ENCODE assay signal across 21 mouse cellular contexts in the genomic region with DNA sequence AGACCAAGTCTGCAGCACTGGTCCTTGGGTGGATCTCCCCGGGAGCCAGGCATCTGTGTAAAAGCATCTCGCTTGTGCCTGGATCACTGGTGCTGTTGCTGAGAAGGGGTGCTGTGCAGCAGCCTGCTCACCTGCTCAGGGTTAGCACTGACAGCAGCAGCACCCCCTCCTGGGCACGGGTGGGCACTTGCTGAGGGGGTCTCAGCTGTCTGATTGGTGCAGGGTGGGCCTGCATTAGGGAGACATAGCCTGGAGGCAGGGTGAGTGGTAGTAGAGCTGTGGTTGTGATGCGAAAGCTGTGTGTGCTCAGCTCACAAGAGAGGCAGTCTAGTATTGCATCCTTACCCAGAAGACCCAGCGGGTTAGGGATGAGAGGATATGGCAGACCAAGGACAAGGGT. TPM values are rescaled to one million over a fixed set of nuclear protein-coding genes. Genes with fewer than 3 reads are reported as not detected.
A peak's percentile ranks its signal among the peaks of the same experiment; 100 is the strongest.
DNase-seq lines count a peak whose midpoint lies in the region; ATAC-seq and TF ChIP-seq lines count a peak whose summit lies in the region.
"Had no signal": no experiment of that assay in that cellular context is flagged by ENCODE, and none has a peak within 500 bp of the region (broad histone marks: within the 10 kb centered on the region; RNA-seq: fewer than 3 reads in every experiment).

No protein-coding gene starts in this region.

- no peaks in the 10 kb centered on the region for H3K9me3 ChIP-seq in heart, postnatal 0 days (replicated peaks; ENCODE audit: control insufficient read depth, low read length)
- no peaks in the 10 kb centered on the region for H3K9me3 ChIP-seq in hindbrain, embryonic 15.5 days
- H3K9me3 ChIP-seq: forebrain, embryonic 13.5 days; limb, embryonic 13.5 days; midbrain, embryonic 15.5 days had no signal

- no peak for TF ChIP-seq CTCF in gastrocnemius, adult 2 months (IDR thresholded peaks at IDR 0.05)
- no peak; the same call in 1 of the 2 replicates for TF ChIP-seq CTCF in heart, postnatal 0 days (IDR thresholded peaks at IDR 0.05; ENCODE audit: low read depth)
- no peak for TF ChIP-seq CTCF in layer of hippocampus, adult 2 months (conservative IDR thresholded peaks at IDR 0.05)

- no peak for DNase-seq in gastrocnemius, adult 2 months
- DNase-seq in gastrocnemius, postnatal 14 days: no peak
- DNase-seq in heart, postnatal 0 days (ENCODE audit: low spot score): no peak
- no peak for DNase-seq in heart, postnatal 14 days
- DNase-seq in layer of hippocampus, adult 2 months (ENCODE audit: low spot score in 2 of 2): no peak
- DNase-seq in layer of hippocampus, postnatal 14 days (ENCODE audit: low spot score in 2 of 2): no peak
- DNase-seq in thymus, postnatal 0 days (ENCODE audit: low spot score): no peak
- DNase-seq: adrenal gland, adult 8-10 months; B cell, adult 2 months; kidney, adult 2 months; thymus, postnatal 36 days had no signal

- H3K4me3 ChIP-seq in gastrocnemius, adult 2 months: no peak overlapping the region
- H3K4me3 ChIP-seq in heart, postnatal 0 days (ENCODE audit: low read depth, low read length): no peak overlapping the region
- H3K4me3 ChIP-seq in layer of hippocampus, adult 2 months: no peak overlapping the region
- H3K4me3 ChIP-seq in hindbrain, embryonic 15.5 days: no peak overlapping the region
- H3K4me3 ChIP-seq: forebrain, embryonic 13.5 days; limb, embryonic 13.5 days; midbrain, embryonic 15.5 days had no signal

- H3K36me3 ChIP-seq in heart, postnatal 0 days (replicated peaks; ENCODE audit: control insufficient read depth, insufficient read depth, low read length): peaks cover 96% of the 10 kb centered on the region
- peaks cover 66% of the 10 kb centered on the region for H3K36me3 ChIP-seq in hindbrain, embryonic 15.5 days

- peak overlapping the region; percentile 80 for H3K27ac ChIP-seq in gastrocnemius, adult 2 months
- peak overlapping the region; percentile 91 for H3K27ac ChIP-seq in heart, postnatal 0 days (ENCODE audit: low read depth)
- peak overlapping the region; percentile 36; the same call in 1 of the 2 replicates for H3K27ac ChIP-seq in layer of hippocampus, adult 2 months
- H3K27ac ChIP-seq in hindbrain, embryonic 15.5 days (replicated peaks): peak overlapping the region; percentile 26; the same call in 1 of the 2 replicates
- H3K27ac ChIP-seq: forebrain, embryonic 13.5 days; limb, embryonic 13.5 days; liver, embryonic 14.5 days; midbrain, embryonic 15.5 days had no signal

- H3K4me1 ChIP-seq in heart, postnatal 0 days (ENCODE audit: control insufficient read depth, insufficient read depth): peaks cover 34% of the 10 kb centered on the region
- no peaks in the 10 kb centered on the region for H3K4me1 ChIP-seq in hindbrain, embryonic 15.5 days (replicated peaks)
- H3K4me1 ChIP-seq: forebrain, embryonic 13.5 days; limb, embryonic 13.5 days; midbrain, embryonic 15.5 days had no signal

- H3K4me2 ChIP-seq in heart, postnatal 0 days (ENCODE audit: low read depth, low read length): no peak overlapping the region
- H3K4me2 ChIP-seq in hindbrain, embryonic 15.5 days: no peak overlapping the region
- H3K4me2 ChIP-seq: forebrain, embryonic 13.5 days; limb, embryonic 13.5 days; midbrain, embryonic 15.5 days had no signal

- WGBS in heart, postnatal 0 days: 65% methylated on average over 5 of the region's 5 CpGs
- WGBS in hindbrain, embryonic 15.5 days: 83% methylated on average over 5 of the region's 5 CpGs

- H3K27me3 ChIP-seq in heart, postnatal 0 days (ENCODE audit: control insufficient read depth, insufficient read depth, low read length): no peaks in the 10 kb centered on the region
- no peaks in the 10 kb centered on the region for H3K27me3 ChIP-seq in hindbrain, embryonic 15.5 days
- H3K27me3 ChIP-seq: forebrain, embryonic 13.5 days; limb, embryonic 13.5 days; midbrain, embryonic 15.5 days had no signal

- H3K9ac ChIP-seq in heart, postnatal 0 days (replicated peaks; ENCODE audit: low read depth, low read length): no peak overlapping the region
- no peak overlapping the region for H3K9ac ChIP-seq in hindbrain, embryonic 15.5 days
- H3K9ac ChIP-seq: forebrain, embryonic 13.5 days; limb, embryonic 13.5 days; liver, embryonic 14.5 days; midbrain, embryonic 15.5 days had no signal

- no peak for TF ChIP-seq EP300 in heart, postnatal 0 days (IDR thresholded peaks at IDR 0.05; ENCODE audit: low read depth)

- intact Hi-C loops in gastrocnemius, adult 2 months (cut with DNase I): no loop called here
- intact Hi-C loops in gastrocnemius, postnatal 14 days (cut with DNase I; ENCODE audit: low total_unique reads): no loop called here
- intact Hi-C loops in heart, postnatal 14 days (cut with DNase I): loop anchor here (5.0 kb wide), 2 partner anchors 63 to 102 kb away; no protein-coding TSS in a partner anchor

- ATAC-seq in heart, postnatal 0 days (ENCODE audit: insufficient read depth, low read depth): no peak
- ATAC-seq in hindbrain, embryonic 15.5 days (ENCODE audit: low FRiP score, low read depth): 0 out of 2 replicates have a peak, but pooled peaks have one; percentile 7
- ATAC-seq: forebrain, embryonic 13.5 days; midbrain, embryonic 15.5 days had no signal

RNA-seq across cellular contexts. Expression of gene Tex29, which starts 20.1 kb away (rescaled TPM):
- not detected for total RNA-seq in gastrocnemius, adult 2 months (2021)
- total RNA-seq in gastrocnemius, postnatal 14 days (2021): not detected
- total RNA-seq in heart, postnatal 0 days (2014; rRNA removed; ENCODE audit: low replicate concordance): not detected in 2 replicates
- 0.99 and 1.3 TPM in 2 replicates for polyA plus RNA-seq in heart, postnatal 0 days (2015; fragmentation: Nextera tagmentation; extraction: Ambion mirVana)
- not detected for total RNA-seq in heart, postnatal 14 days (2021)
- total RNA-seq in layer of hippocampus, adult 2 months (2021): 1 to 10 TPM in 1 of 2 experiments, not detected in 1; 1.2 TPM
- under 1 TPM in 1 of 2 experiments, not detected in 1; 0.86 TPM for total RNA-seq in layer of hippocampus, postnatal 14 days (2021)
- polyA plus RNA-seq in hindbrain, embryonic 15.5 days (2015; fragmentation: Nextera tagmentation; extraction: Ambion mirVana): 0.28 and 0.32 TPM in 2 replicates
- polyA plus RNA-seq in thymus, postnatal 0 days (2015; fragmentation: Nextera tagmentation; extraction: Ambion mirVana): not detected in 2 replicates
- total RNA-seq: gastrocnemius, adult 8-10 months; heart, postnatal 4 days; megakaryocyte progenitor cell, adult 5-6 weeks had no signal
- polyA plus RNA-seq: kidney, adult 2 months; liver, embryonic 14.5 days; lung, embryonic 16.5 days; neural tube, embryonic 11.5 days had no signal

Comparison
In these comparisons a context has a peak if more than half of its experiments do, and no peak if none do; other contexts are left out.
1. H3K27ac ChIP-seq: peak in every context shown above with its lines; median percentile 91 in heart, postnatal 0 days; 80 in gastrocnemius, adult 2 months; 36 in layer of hippocampus, adult 2 months; 26 in hindbrain, embryonic 15.5 days.